Mouse (Mus musculus) ovary, postnatal 10 days (tissue): Measurements from ENCODE around the gene Brd1.

Experiments
- DNase-seq: peaks from one replicate; pipeline ENCODE4 v3.0.0; 2022; ENCODE audit warnings: low spot score

Brd1 gene

DNA sequence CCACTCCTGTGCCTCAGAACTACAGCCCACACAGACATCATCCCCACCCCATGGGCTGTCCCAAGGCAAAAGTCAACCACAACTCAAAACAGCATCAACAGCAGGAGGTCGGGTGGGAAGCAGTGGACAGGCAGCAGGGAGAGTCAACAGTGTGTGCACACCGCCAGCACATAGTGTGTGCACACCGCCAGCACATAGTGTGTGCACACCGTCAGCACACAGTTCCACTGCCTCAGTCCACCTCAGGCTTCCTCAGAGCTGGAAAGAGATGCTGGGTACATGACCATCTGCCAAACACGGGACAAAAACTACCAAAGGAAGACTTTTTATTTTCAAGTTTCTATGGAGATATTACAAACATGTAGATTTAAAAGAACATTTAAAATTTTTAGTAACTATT is 47.3 kb downstream of the Brd1 start:
- no peak for DNase-seq

DNA sequence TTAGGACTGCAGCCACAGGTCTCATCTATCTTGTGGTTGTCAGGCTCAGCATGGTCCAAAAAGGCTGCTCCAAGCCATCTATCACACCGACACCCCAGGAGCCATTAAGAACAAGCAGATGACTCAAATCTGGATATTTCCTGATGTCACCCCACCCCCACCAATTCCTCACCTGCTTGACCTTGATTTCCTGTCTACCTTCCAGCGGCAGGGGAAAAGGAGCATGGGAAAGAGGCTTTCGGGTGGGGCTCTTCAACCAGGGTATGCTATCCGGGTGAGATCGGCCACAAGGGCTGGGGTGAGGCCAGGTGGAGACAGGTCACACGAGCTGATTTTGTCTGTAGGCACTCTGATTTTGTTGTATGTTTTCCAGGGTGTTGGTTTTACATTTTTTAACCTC is 50.0 kb downstream of the Brd1 start:
- DNase-seq = no peak

DNA sequence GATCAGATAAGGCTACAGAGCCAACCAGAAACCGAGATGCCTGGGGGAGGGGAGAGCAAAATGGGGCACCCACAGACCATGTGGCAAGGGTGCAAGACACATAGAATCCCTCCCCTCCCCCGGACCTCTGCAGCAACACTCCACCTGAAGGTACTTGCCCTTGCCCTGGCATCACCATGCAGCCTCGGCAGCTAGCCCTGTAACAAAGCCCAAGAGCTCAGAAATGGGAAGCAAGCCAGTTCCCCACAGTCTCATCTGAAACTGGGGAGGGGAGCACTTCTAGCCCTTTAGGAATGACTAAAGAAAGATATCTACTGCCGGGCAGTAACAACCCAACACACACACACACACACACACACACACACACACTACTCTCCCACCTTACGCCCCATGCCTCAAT is 53.1 kb downstream of the Brd1 start:
- no peak for DNase-seq

DNA sequence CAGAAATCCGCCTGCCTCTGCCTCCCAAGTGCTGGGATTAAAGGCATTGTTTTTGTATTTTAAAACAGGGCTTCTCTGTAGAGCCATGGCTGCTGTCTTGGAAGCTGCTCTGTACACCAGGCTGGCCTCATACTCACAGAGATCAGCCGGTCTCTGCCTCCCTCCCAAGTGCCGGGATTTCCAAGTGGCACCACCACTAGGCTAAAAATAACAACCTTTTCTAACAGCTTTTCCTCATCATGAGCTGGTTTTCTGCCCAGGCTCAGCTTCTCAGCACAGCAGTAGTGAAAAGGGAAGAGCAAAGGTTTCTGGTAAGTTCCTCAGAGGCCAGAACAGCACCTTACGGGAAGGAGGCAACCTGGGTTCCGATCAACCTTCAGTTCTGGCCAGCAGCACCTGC is 56.5 kb downstream of the Brd1 start:
- DNase-seq = no peak

DNA sequence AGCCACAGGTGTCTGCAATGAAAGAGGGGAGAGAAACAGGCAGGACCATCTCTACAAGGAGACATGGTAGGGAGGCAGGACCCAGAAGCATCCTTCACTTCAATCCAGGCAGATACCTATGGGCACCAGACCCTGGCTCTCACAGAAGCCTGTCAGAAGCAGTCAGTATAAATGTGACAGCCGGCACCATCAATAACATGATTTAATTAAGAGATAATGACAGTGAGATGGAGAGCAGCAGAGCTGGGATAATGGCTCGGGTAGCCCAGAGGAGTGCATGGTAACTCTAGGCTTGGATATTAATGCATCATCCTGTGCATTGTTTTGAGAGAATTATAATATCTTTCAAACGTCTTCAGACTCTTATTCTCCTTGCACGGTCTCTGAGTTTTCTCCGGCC is 58.0 kb downstream of the Brd1 start:
- DNase-seq = no peak

DNA sequence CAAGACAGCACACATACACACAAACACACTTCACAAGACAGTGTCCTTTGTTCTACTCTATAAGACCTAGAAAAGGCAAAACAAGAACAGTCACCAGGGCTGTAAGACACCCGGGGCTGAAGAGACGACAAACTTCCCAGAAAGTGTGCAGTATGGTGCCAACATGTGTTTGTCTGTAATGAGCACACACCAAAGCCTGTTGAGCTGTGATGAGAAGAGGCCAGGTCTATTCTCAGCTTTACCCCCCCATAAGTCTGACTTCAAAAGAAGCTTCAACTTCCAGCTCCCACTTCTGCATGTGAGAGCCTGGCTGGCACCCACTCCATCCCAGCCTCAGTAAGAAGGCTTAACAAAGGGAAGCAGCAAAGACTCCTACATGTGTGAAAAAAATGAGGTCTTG is 65.3 kb downstream of the Brd1 start:
- no peak for DNase-seq

DNA sequence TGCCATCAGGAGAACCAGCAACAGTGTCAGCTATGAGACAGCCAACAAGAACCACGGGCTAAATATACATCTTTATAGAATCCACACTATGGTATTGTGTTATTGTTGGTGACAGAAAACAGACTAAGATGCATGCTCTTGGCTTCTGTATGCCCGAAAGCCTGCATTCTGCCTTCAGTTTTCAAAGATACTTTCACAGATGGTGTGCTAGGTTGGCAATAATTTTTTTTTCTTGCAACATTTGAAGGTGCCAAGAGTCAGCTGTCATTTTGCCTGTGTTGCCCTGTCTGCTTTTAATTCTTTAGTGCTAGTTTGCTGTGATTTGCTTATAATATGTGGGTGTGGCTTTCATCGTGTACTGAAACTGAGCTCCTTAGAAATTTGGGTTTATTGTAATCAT is 66.4 kb downstream of the Brd1 start:
- DNase-seq = no peak

DNA sequence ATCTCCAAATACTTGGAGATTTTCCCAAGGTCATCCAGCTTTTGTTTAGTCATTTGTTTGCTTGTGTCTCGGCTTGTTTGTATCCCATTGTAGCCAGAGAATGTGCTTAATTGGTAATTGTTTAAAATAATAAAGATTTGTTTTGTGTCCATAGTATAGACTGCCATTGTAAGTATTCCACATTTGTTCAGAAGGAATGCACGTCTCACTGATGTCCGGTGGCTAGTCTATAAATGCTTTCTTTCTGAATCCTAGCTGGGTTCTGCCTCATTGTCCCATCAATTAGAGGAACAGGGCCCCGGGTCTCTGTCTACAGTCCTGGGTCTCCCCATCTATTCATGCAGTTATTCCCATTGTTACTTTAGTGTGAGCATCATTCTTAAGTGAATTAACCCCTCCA is 68.2 kb downstream of the Brd1 start:
- no peak for DNase-seq

DNA sequence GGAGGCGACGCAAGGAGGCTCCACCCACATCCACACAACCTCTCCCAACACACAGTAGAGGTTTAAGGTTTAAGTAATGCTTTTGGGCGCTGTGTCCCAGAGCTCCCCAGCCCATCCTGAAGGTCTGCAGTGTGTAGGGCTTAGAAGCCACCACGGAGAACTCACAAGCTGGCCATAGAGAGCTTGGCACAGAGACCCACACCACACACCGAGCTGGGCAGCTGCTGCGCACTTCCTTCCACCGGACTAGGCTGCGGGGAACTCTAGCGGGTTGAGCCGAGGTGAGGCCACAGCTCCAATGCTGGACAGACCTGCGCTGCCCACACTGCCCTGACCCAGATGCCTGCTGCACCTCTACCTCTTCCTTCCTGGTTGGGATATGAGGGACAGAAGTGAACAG is 71.0 kb downstream of the Brd1 start:
- DNase-seq = no peak

DNA sequence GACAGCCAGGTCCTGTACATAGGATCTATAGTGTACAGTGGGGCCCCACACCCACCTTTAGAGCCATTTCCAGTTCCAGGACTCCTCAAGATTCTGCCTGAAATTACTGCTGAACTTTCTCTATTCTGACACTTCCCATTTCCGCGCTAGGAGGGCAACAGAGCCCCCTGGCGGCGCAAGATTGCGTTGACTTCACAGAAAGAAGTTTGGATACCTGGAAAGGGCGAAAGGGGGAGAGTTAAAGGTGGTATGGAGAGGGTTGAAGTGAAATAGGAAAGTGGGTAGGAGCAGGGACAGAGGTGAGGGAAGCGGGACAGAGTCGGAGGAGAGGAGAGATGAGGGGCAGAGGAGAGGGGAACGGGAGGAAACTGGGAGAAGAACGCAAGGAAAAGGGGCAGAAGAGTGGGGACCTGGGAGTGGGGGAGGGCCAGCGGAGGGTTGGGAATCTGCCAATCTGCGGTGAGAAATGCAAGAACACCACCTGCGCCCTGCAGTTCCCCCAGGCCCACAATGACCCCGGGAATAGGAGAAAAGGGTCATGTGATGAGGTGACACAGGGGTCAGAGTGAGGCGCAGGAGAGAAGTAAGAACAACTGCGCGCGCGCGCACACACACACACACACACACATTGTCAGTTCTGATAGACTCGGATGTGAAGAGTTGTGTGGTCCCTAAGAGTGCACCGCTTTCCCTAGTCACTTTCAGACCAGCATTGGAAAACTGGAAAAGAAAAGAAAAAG is 71.8 kb downstream of the Brd1 start:
- DNase-seq = peak; percentile 26

DNA sequence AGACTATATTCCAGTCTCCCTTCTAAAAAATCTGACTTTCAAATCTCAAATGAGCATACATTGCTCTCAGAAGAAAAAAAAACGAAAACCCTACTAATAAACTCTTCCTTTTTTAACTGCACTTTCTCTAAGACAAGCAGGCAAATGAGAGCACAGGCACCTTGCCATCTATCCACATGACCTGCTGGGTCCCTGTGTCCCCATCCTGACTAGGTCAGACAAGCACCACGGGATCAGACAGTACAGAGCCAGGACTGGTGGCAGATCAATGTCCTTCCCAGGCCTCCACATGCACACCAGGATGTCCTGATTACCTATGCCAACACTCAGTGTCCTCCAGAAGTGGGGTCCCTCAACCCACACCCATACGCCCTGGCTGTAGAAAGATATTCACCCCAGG is 72.4 kb downstream of the Brd1 start:
- no peak for DNase-seq

DNA sequence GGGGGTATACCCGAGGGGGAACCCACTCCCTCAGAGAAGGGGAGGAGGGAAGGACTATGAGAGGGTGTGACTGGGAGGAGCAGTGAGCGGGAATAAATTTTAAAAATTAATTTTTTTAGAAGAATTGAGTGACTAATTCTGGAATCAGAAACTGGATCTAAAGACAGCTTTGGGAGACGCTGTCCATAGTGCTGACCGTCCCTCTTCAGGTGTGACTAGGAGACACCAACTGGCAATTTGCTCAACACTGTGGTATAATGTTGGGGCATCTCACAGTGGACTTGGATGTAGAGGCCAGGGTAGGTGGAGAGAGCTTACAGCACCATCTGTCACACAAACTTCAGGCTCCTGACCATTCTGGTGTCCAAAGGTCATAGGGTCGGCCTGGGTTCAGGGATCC is 82.0 kb downstream of the Brd1 start:
- DNase-seq = no peak

DNA sequence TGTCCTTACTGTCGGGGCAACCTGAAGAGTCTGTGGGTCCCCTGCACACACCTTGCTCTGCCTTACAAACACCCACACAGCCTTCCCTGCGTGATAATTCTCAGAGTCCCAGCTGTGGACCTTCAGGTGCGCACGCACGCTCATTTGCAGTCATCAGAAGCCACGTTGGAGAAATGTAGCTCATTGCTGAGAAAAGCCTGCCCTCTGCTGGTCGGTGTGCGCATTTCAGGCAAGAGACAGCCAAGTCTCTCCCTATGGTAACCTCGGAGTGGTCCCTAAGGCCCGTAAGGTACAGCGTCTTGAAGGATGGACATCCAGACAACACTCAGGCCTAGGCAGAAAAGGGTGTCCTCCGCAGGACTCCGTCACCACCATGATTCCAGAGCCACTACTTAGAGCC is 83.0 kb downstream of the Brd1 start:
- DNase-seq = peak; percentile 11
